In the genomic region with DNA sequence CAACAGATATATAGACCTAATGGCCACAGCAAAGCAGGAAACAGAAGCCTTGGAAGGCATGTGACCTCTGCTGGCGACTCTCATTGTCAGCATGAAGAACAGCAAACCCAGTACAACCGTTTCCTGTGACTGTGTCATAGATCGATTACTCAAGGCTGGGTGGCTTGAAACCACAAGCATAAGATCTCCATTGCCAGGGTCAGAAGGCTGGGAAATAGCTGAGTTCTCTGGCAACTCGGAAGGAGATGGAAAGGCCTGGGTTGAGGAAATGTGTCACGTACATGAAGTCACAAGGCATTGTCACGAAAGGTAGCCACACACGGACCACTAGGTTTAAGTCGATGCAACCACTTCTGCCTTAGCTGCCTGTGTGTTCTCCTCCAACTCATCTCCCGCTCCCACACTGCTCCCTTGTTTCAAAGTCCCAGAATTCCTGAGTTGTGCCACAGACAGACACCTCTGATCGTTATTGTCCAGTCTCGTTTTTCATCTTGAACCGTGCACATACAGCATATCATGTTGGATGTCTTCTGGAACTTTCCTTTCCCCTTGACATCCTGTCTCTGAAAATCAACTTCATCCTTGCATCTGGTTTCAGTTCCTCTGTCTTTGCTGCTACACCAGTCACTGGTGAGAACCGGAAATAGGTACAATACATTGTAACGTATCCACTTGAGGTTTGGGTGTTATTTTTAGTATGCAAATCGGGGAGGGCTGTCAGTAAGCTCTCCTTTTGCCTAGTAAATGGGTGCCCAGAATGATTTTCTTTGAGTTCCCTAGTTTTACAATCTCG, we compare ENCODE assay signal across 8 mouse cellular contexts. TPM values are rescaled to one million over a fixed set of nuclear protein-coding genes. Genes with fewer than 3 reads are reported as not detected.
DNase-seq lines count a peak whose midpoint lies in the region; ATAC-seq and TF ChIP-seq lines count a peak whose summit lies in the region.

No protein-coding gene starts in this region.

- 0 out of 2 replicates have a peak, but pooled peaks have one; percentile 6 for TF ChIP-seq EP300 in lung, postnatal 0 days (IDR thresholded peaks at IDR 0.05)

- H3K4me2 ChIP-seq in embryonic facial prominence, embryonic 13.5 days, result no peak overlapping the region
- no peak overlapping the region for H3K4me2 ChIP-seq in lung, postnatal 0 days (replicated peaks; ENCODE audit: low read depth, low read length)

- DNase-seq in liver, adult 2 months (ENCODE audit: extremely low read depth, low read depth, low spot score), result peak; percentile 43
- DNase-seq in liver (no peak), MN1 (ENCODE audit: low spot score) (no peak)
- peak; percentile 57 for DNase-seq in lung, postnatal 0 days (ENCODE audit: low spot score)
- peak; percentile 52 for DNase-seq in thymus, adult 2 months
- DNase-seq in layer of hippocampus, postnatal 14 days (ENCODE audit: low spot score in 2 of 2), result no peak
- DNase-seq in cerebellum, postnatal 36 days, result no peak

- TF ChIP-seq POLR2A in liver, adult 2 months (IDR thresholded peaks at IDR 0.05; ENCODE audit: extremely low read depth, insufficient read depth, low read length), result no peak
- TF ChIP-seq POLR2A in thymus, adult 2 months (IDR thresholded peaks at IDR 0.05; ENCODE audit: control insufficient read depth, extremely low read depth, insufficient read depth, low read length, poor library complexity), result no peak

- H3K27me3 ChIP-seq in liver, adult 2 months (ENCODE audit: control insufficient read depth, insufficient read depth, low read length), result peaks cover 2% of the 10 kb centered on the region; the same call in 1 of the 2 replicates
- H3K27me3 ChIP-seq in embryonic facial prominence, embryonic 13.5 days, result no peaks in the 10 kb centered on the region
- no peaks in the 10 kb centered on the region for H3K27me3 ChIP-seq in lung, postnatal 0 days (replicated peaks; ENCODE audit: insufficient read depth, low read length)
- H3K27me3 ChIP-seq in thymus, adult 2 months (ENCODE audit: control insufficient read depth, insufficient read depth, low read length), result no peaks in the 10 kb centered on the region

- no peaks in the 10 kb centered on the region for H3K9me3 ChIP-seq in embryonic facial prominence, embryonic 13.5 days
- H3K9me3 ChIP-seq in lung, postnatal 0 days (ENCODE audit: low read length), result no peaks in the 10 kb centered on the region

- H3K79me2 ChIP-seq in liver, adult 2 months (ENCODE audit: control insufficient read depth, insufficient read depth, low read length), result no peaks in the 10 kb centered on the region

- ATAC-seq in embryonic facial prominence, embryonic 13.5 days (ENCODE audit: insufficient number of reproducible peaks, insufficient read depth, low FRiP score, low TSS enrichment, low read depth), result no peak
- peak; percentile 28; the same call in 1 of the 2 replicates for ATAC-seq in lung, postnatal 0 days

- TF ChIP-seq CTCF in liver, adult 2 months (IDR thresholded peaks at IDR 0.05; ENCODE audit: low read depth, low read length), result no peak
- peak; percentile 38; the same call in 1 of the 2 replicates for TF ChIP-seq CTCF in lung, postnatal 0 days (IDR thresholded peaks at IDR 0.05)
- no peak for TF ChIP-seq CTCF in thymus, adult 2 months (IDR thresholded peaks at IDR 0.05; ENCODE audit: borderline replicate concordance, control insufficient read depth, extremely low read depth, insufficient read depth, low read length, poor library complexity)

- no peaks in the 10 kb centered on the region for H3K36me3 ChIP-seq in liver, adult 2 months (ENCODE audit: control insufficient read depth, insufficient read depth, low read length)
- no peaks in the 10 kb centered on the region for H3K36me3 ChIP-seq in embryonic facial prominence, embryonic 13.5 days
- no peaks in the 10 kb centered on the region for H3K36me3 ChIP-seq in lung, postnatal 0 days (ENCODE audit: insufficient read depth, low read length)
- no peaks in the 10 kb centered on the region for H3K36me3 ChIP-seq in thymus, adult 2 months (ENCODE audit: control insufficient read depth, insufficient read depth, low read length)

- WGBS in liver, adult 2 months, result 73% methylated on average over 16 of the region's 16 CpGs
- WGBS in embryonic facial prominence, embryonic 13.5 days, result 69% methylated on average over 16 of the region's 16 CpGs
- WGBS in lung, postnatal 0 days, result 60% methylated on average over 16 of the region's 16 CpGs
- whole genome bisulfite sequencing in thymus, adult 2 months, result 5% methylated on average over 16 of the region's 16 CpGs

- H3K27ac ChIP-seq in liver, adult 2 months (replicated peaks; ENCODE audit: insufficient read depth, low read depth, low read length), result peak overlapping the region; percentile 42
- peak overlapping the region; percentile 57 for H3K27ac ChIP-seq in embryonic facial prominence, embryonic 13.5 days
- 0 out of 2 replicates have a peak overlapping the region, but pooled peaks have one; percentile 9 for H3K27ac ChIP-seq in lung, postnatal 0 days (ENCODE audit: low read length)
- peak overlapping the region; percentile 99 for H3K27ac ChIP-seq in thymus, adult 2 months (ENCODE audit: control insufficient read depth, insufficient read depth, low read length)

- no peak overlapping the region for H3K4me3 ChIP-seq in liver, adult 2 months (ENCODE audit: insufficient read depth, low read depth, low read length)
- no peak overlapping the region for H3K4me3 ChIP-seq in embryonic facial prominence, embryonic 13.5 days
- no peak overlapping the region for H3K4me3 ChIP-seq in lung, postnatal 0 days (ENCODE audit: low read depth, low read length)
- H3K4me3 ChIP-seq in thymus, adult 2 months (ENCODE audit: control insufficient read depth, insufficient read depth, low read length), result peak overlapping the region; percentile 16

- no peaks in the 10 kb centered on the region for H3K4me1 ChIP-seq in liver, adult 2 months (ENCODE audit: control insufficient read depth, insufficient read depth, low read length)
- H3K4me1 ChIP-seq in embryonic facial prominence, embryonic 13.5 days, result peaks cover 20% of the 10 kb centered on the region
- H3K4me1 ChIP-seq in lung, postnatal 0 days (ENCODE audit: insufficient read depth, low read depth, low read length), result no peaks in the 10 kb centered on the region
- H3K4me1 ChIP-seq in thymus, adult 2 months (replicated peaks; ENCODE audit: control insufficient read depth, insufficient read depth, low read length), result peaks cover 62% of the 10 kb centered on the region

- no peak overlapping the region for H3K9ac ChIP-seq in liver, adult 2 months (ENCODE audit: low read depth, low read length)
- H3K9ac ChIP-seq in embryonic facial prominence, embryonic 13.5 days, result no peak overlapping the region
- no peak overlapping the region for H3K9ac ChIP-seq in lung, postnatal 0 days (replicated peaks; ENCODE audit: low read depth)

RNA-seq across cellular contexts. Expression of a gene that starts 32.7 kb away (rescaled TPM):
- 3.5 and 3.8 TPM in 2 replicates for total RNA-seq in liver, adult 2 months (2014; rRNA removed)
- 0.70 and 1.3 TPM in 2 replicates for polyA plus RNA-seq in liver, adult 2 months (2012; rRNA removed)
- 16.7 and 18.8 TPM in 2 replicates for polyA plus RNA-seq in embryonic facial prominence, embryonic 13.5 days (2015; fragmentation: Nextera tagmentation; extraction: Ambion mirVana)
- polyA plus RNA-seq in lung, postnatal 0 days (2015; fragmentation: Nextera tagmentation; extraction: Ambion mirVana), result 21.8 and 25.6 TPM in 2 replicates
- 22.4 and 33.0 TPM in 2 replicates for polyA plus RNA-seq in thymus, adult 2 months (2012; rRNA removed)
- 1 to 10 TPM; 2.8 to 3.8 TPM for total RNA-seq in layer of hippocampus, postnatal 14 days (2021)

Comparison
In these comparisons a context has a peak if more than half of its experiments do, and no peak if none do; other contexts are left out.
1. DNase-seq: peak in liver, adult 2 months (single experiment), lung, postnatal 0 days (single experiment) and thymus, adult 2 months (single experiment); none in liver (single experiment), MN1 (single experiment), layer of hippocampus, postnatal 14 days (0 of 2) and cerebellum, postnatal 36 days (0 of 2).
2. H3K27ac ChIP-seq: peak in every context shown above with its lines; median percentile 99 in thymus, adult 2 months; 57 in embryonic facial prominence, embryonic 13.5 days; 42 in liver, adult 2 months; 9 in lung, postnatal 0 days.